Mouse (Mus musculus): Measurements from ENCODE around the gene Bloc1s6. TPM values are rescaled to one million over a fixed set of nuclear protein-coding genes. Genes with fewer than 3 reads are reported as not detected.

Bloc1s6 gene
- polyA plus RNA-seq, 1 experiment from 2014 or later: 86.5 TPM

Other genes with a start within 250 kb of the Bloc1s6 start
- gene Gatm, start 127.2 kb upstream of the Bloc1s6 start, polyA plus RNA-seq (2014; fragmentation: Nextera tagmentation; extraction: Ambion mirVana): 35.3 and 37.6 TPM in 2 replicates
- gene AA467197, start 101.5 kb upstream of the Bloc1s6 start, polyA plus RNA-seq (2014; fragmentation: Nextera tagmentation; extraction: Ambion mirVana): 0.50 and 0.64 TPM in 2 replicates
- 12.5 and 13.9 TPM in 2 replicates for gene Slc30a4, start 35.8 kb upstream of the Bloc1s6 start, polyA plus RNA-seq (2014; fragmentation: Nextera tagmentation; extraction: Ambion mirVana)
- gene Sqor, start 26.7 kb downstream of the Bloc1s6 start, polyA plus RNA-seq (2014; fragmentation: Nextera tagmentation; extraction: Ambion mirVana): 3.0 and 3.3 TPM in 2 replicates

Measured in neural tube, embryonic 14.5 days (tissue).